Mouse (Mus musculus): Measurements from ENCODE around the gene Nfkbid.

DNA sequence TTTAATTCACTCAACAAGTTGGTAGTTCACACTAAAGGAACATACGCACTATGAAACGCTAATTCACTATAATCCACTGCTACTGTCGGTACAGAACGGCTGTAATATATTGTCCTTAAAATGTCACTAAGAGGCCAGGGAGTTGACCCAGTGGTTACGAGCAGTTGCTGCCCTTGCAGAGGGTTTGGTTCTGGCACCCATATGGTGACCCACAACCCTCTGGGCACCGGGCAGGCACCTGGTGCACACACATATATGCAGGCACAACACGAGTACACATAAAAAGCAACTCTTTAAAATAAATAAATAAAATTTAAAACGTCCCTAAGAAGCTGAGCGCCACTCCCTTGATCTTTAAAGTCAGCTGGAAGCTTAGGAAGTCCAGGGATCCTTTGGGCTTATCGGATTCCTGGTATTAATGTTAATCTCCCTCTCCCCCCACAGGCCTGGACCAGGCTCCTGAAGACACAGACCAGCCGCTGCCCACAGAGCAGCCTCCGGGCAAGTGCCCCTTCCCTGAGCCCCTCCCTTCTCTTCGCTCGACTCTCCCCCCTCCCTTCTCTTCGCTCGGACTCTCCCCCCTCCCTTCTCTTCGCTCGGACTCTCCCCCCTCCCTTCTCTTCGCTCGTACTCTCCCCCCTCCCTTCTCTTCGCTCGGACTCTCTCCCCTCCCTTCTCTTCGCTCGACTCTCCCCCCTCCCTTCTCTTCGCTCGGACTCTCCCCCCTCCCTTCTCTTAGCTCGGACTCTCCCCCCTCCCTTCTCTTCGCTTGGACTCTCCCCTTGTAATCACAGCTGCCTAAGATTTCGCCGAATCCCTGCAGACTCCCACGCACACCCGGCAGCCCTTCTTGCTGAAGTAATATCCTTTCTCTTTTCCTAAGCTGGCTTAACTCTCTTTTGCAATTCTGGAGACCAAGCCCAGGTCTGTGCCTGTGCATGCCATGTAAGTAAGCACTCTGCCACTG lies 56.2 kb downstream of the Nfkbid start:
- TF ChIP-seq CTCF (conservative IDR thresholded peaks at IDR 0.05 in 1 of 2, IDR thresholded peaks at IDR 0.05 in 1 of 2; ENCODE audit: low read depth in 2 of 2, low read length in 2 of 2): no peak
- TF ChIP-seq MAX (IDR thresholded peaks at IDR 0.05; ENCODE audit: low read length): no peak
- TF ChIP-seq ETS1 (conservative IDR thresholded peaks at IDR 0.05; ENCODE audit: low read depth, low read length): no peak
- no peak for TF ChIP-seq HCFC1 (IDR thresholded peaks at IDR 0.05; ENCODE audit: low read depth, low read length)
- no peak for TF ChIP-seq ZMIZ1 (IDR thresholded peaks at IDR 0.05; ENCODE audit: low read depth, low read length)
- TF ChIP-seq RCOR1 (conservative IDR thresholded peaks at IDR 0.05; ENCODE audit: low read depth, low read length): no peak
- TF ChIP-seq JUND (conservative IDR thresholded peaks at IDR 0.05; ENCODE audit: low read depth, low read length): no peak
- no peak for TF ChIP-seq ZC3H11A (IDR thresholded peaks at IDR 0.05; ENCODE audit: low read depth, low read length)
